Mouse (Mus musculus) thymus, adult 18-20 months (tissue): ENCODE data around the gene Car10.
"Not testable (repeated sequence)": the region's sequence is repeated elsewhere in the genome, so short reads cannot be mapped to it uniquely, and the experiment has no call there.

Source experiments
- DNase-seq, 2 experiments: peaks; one replicate each; pipeline ENCODE4 v3.0.0; 2022; ENCODE audit warnings: mixed read lengths in 2 of 2

Car10 gene

GRCm38 (mm10) chr11:93401167-93401566 lies 303.3 kb downstream of the Car10 start:
- not testable (repeated sequence) for DNase-seq

- DNase-seq, result no peak
These were observed 310.2 kb downstream of the Car10 start for GRCm38 (mm10) chr11:93407981-93408380.

- DNase-seq, result no peak
These were observed 333.7 kb downstream of the Car10 start for GRCm38 (mm10) chr11:93431482-93431881.

GRCm38 (mm10) chr11:93434997-93435915 lies 337.4 kb downstream of the Car10 start:
- DNase-seq, result no peak

- no peak for DNase-seq
These were observed 339.1 kb downstream of the Car10 start for GRCm38 (mm10) chr11:93436892-93437291.

GRCm38 (mm10) chr11:93440466-93440865 lies 342.6 kb downstream of the Car10 start:
- DNase-seq, result no peak

- no peak for DNase-seq
These were observed 345.9 kb downstream of the Car10 start for GRCm38 (mm10) chr11:93443777-93444176.

GRCm38 (mm10) chr11:93444741-93445140 lies 346.9 kb downstream of the Car10 start:
- no peak for DNase-seq

- no peak for DNase-seq
These were observed 349.7 kb downstream of the Car10 start for GRCm38 (mm10) chr11:93447566-93447965.

- DNase-seq, result no peak
These were observed 350.7 kb downstream of the Car10 start for GRCm38 (mm10) chr11:93448290-93449256.

GRCm38 (mm10) chr11:93450535-93450934 lies 352.7 kb downstream of the Car10 start:
- no peak for DNase-seq

- no peak for DNase-seq
These were observed 368.4 kb downstream of the Car10 start for GRCm38 (mm10) chr11:93466221-93466620.

- no peak for DNase-seq
These were observed 369.9 kb downstream of the Car10 start for GRCm38 (mm10) chr11:93467711-93468110.

- DNase-seq, result no peak
These were observed 372.9 kb downstream of the Car10 start for GRCm38 (mm10) chr11:93470771-93471170.

- DNase-seq, result no peak
These were observed 373.8 kb downstream of the Car10 start for GRCm38 (mm10) chr11:93471573-93472179.

- DNase-seq, result no peak
These were observed 386.8 kb downstream of the Car10 start for GRCm38 (mm10) chr11:93484661-93485060.

- DNase-seq, result no peak
These were observed 389.2 kb downstream of the Car10 start for GRCm38 (mm10) chr11:93487021-93487420.

GRCm38 (mm10) chr11:93487913-93488604 lies 390.2 kb downstream of the Car10 start:
- no peak for DNase-seq

- DNase-seq, result no peak
These were observed 392.5 kb downstream of the Car10 start for GRCm38 (mm10) chr11:93490211-93490820.

GRCm38 (mm10) chr11:93497896-93498295 lies 400.1 kb downstream of the Car10 start:
- DNase-seq, result no peak

- DNase-seq, result no peak
These were observed 402.6 kb downstream of the Car10 start for GRCm38 (mm10) chr11:93500442-93500841.

GRCm38 (mm10) chr11:93501671-93502070 lies 403.8 kb downstream of the Car10 start:
- DNase-seq, result no peak
